Mouse (Mus musculus): ENCODE results near the gene Pifo. TPM values are rescaled to one million over a fixed set of nuclear protein-coding genes. Genes with fewer than 3 reads are reported as not detected.
"Not testable (repeated sequence)": the region's sequence is repeated elsewhere in the genome, so short reads cannot be mapped to it uniquely, and the experiment has no call there.

Gene Pifo
- total RNA-seq (2018; cell fraction: chromatin; rRNA removed): not detected
- not detected for total RNA-seq (2018; cell fraction: cytosol; rRNA removed)
- total RNA-seq (2018; cell fraction: nucleus; rRNA removed): not detected
- not detected in 3 replicates for polyA plus RNA-seq (2018)

GRCm38 (mm10) chr3:106014546-106014945, at the start of gene Pifo:
Pifo (minus strand) TSS chr3:106014646.
- Histone ChIP-seq H3K36me3 (ENCODE audit: inconsistent target) (no peaks in the 10 kb centered on the region), H3K79me2 (ENCODE audit: inconsistent target) (no peaks in the 10 kb centered on the region), H3K4me3 (ENCODE audit: inconsistent target) (no peak within 1 kb of the TSS), H3K27ac (no peak within 1 kb of the TSS)
- 79% methylated on average over 2 of the region's 2 CpGs for WGBS (ENCODE audit: missing documents)

GRCm38 (mm10) chr3:106057966-106058365, 43.5 kb upstream of the Pifo start:
- Histone ChIP-seq H3K36me3 (ENCODE audit: inconsistent target) (no peaks in the 10 kb centered on the region), H3K79me2 (ENCODE audit: inconsistent target) (no peaks in the 10 kb centered on the region), H3K27ac (no peak overlapping the region), H3K4me3 (ENCODE audit: inconsistent target) (no peak overlapping the region)
- 91% methylated on average over 3 of the region's 3 CpGs for WGBS (ENCODE audit: missing documents)

DNA sequence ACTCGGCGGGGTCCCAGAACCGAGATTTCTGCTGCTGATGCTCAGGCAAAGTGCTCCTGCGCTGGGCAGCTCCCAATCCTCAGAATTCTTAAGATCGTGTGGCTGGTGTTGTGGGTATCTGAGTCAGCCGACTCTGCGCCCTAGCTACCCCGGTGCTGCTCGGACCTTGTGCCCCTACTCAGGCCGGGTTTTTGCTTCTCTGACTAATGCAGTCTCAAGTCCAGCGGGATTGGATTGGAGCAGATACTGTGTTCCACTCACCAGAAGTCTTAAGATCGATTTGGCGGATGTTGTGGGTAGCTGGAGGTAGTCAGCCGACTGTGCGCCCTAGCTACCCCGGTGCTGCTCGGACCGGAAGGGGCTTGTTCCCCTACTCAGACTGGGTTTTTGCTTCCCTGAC, 37.5 kb upstream of the Pifo start:
- Histone ChIP-seq H3K79me2 (ENCODE audit: inconsistent target) (no peaks in the 10 kb centered on the region), H3K36me3 (ENCODE audit: inconsistent target) (no peaks in the 10 kb centered on the region), H3K27ac (no peak overlapping the region), H3K4me3 (ENCODE audit: inconsistent target) (no peak overlapping the region)
- WGBS (ENCODE audit: missing documents): 88% methylated on average over 18 of the region's 18 CpGs

DNA sequence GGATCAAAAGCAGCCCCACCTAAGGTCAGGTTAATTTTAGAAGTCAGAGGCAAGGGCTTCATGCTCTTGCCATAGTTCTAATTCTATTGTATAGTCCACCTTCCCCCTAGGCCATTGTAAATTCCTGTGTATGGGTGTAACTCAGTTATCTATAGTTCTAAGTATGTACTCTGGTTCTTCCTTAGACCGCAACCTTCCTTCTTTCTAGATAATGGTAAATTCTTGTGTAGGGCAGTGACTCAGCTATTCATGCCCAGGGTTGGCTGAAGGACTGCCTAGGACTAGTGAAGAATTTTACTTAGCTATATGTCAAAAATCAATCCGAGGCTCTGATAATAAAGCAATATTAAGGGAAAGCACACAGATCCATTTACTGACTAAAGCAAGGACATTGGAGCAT, 25.9 kb upstream of the Pifo start:
- 100% methylated on average over 2 of the region's 2 CpGs for WGBS (ENCODE audit: missing documents)
- H3K79me2 ChIP-seq (ENCODE audit: inconsistent target): no peaks in the 10 kb centered on the region
- no peak overlapping the region for H3K4me3 ChIP-seq (ENCODE audit: inconsistent target)
- H3K36me3 ChIP-seq (ENCODE audit: inconsistent target): no peaks in the 10 kb centered on the region
- H3K27ac ChIP-seq: no peak overlapping the region

DNA sequence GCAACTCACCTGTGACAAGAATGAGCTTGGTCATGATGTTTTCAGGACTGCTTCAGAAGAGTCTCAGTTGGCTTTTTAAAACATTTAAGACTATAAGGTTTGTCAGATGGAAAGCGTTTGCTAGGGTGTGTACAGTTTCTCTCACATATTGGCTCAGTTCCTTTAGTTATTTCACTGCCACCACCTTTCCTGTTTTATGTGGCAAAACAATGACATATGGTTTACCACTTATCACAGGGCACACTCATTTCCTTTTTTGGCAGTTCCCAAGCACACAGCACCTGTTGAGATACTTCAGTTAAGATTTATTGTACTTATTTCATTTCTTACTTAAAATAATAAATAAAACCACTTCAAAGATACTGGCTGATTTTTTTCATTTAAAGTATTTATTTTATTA, 18.3 kb upstream of the Pifo start, which contains the start of gene Chil5:
Gene Chil5 (minus strand): TSS at position 34 of the 400 bp plus-strand sequence.
- Histone ChIP-seq H3K36me3 (ENCODE audit: inconsistent target) (no peaks in the 10 kb centered on the region), H3K27ac (no peak within 1 kb of the TSS), H3K79me2 (ENCODE audit: inconsistent target) (no peaks in the 10 kb centered on the region), H3K4me3 (ENCODE audit: inconsistent target) (no peak within 1 kb of the TSS)
- 0% methylated on average over 1 of the region's 1 CpGs for WGBS (ENCODE audit: missing documents)

GRCm38 (mm10) chr3:106024135-106024534, 9.7 kb upstream of the Pifo start:
- 81% methylated on average over 2 of the region's 2 CpGs for WGBS (ENCODE audit: missing documents)
- Histone ChIP-seq H3K27ac (no peak overlapping the region), H3K36me3 (ENCODE audit: inconsistent target) (no peaks in the 10 kb centered on the region), H3K79me2 (ENCODE audit: inconsistent target) (no peaks in the 10 kb centered on the region), H3K4me3 (ENCODE audit: inconsistent target) (no peak overlapping the region)

GRCm38 (mm10) chr3:106021840-106022239, 7.4 kb upstream of the Pifo start:
- H3K27ac ChIP-seq: no peak overlapping the region
- no peak overlapping the region for H3K4me3 ChIP-seq (ENCODE audit: inconsistent target)
- H3K79me2 ChIP-seq (ENCODE audit: inconsistent target): no peaks in the 10 kb centered on the region
- H3K36me3 ChIP-seq (ENCODE audit: inconsistent target): no peaks in the 10 kb centered on the region

GRCm38 (mm10) chr3:106003360-106003759, 11.1 kb downstream of the Pifo start:
- H3K27ac ChIP-seq; H3K79me2 ChIP-seq (ENCODE audit: inconsistent target); H3K36me3 ChIP-seq (ENCODE audit: inconsistent target): not testable (repeated sequence)
- H3K4me3 ChIP-seq (ENCODE audit: inconsistent target): peak overlapping the region; percentile 17; the same call in 1 of the 2 replicates
- 45% methylated on average over 4 of the region's 10 CpGs for WGBS (ENCODE audit: missing documents)

DNA sequence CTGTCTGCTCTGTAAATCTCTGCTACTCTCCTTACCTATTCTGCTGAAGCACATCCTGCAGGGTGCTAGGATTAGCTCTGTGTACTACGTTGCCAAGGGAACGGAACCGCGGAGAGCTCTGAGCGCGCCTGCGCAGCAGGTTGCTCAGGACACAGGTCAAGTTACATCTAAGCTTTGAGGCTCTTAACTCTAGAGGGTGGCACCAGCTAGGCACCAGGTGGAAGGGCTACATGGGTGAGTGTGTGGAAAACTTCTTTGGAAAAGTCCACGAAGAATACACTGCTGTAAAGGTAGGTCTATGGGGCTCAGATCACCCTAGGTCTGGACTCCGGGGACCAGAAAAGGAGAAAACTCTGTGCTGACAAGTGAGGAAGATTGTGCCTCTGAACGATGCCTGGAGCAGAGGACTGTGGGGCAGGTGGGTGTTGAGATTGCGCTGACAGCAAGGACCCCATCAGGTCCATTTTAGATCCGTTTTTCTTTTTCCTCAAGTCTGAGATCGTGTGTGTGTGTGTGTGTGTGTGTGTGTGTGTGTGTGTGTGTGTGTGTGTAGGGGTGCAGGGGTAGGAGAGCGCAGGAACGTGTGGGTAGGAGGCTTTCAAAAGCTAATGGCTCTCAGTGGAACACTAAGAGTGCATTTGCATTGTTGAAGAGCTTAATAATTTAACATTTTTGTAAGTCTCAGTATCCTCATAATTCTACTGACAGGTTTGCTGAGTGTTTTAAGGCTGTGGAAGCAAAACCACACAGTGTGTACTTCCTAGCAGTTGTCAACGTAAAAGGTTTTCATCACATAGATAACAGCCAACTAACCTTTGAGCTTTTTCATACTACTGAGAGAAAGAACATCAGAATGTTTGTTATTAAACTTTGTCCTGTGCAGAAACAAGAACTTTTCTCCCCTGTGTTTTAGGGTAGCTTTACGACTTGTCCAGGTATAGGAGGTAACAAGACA, 12.8 kb downstream of the Pifo start:
- no peak overlapping the region for H3K27ac ChIP-seq

DNA sequence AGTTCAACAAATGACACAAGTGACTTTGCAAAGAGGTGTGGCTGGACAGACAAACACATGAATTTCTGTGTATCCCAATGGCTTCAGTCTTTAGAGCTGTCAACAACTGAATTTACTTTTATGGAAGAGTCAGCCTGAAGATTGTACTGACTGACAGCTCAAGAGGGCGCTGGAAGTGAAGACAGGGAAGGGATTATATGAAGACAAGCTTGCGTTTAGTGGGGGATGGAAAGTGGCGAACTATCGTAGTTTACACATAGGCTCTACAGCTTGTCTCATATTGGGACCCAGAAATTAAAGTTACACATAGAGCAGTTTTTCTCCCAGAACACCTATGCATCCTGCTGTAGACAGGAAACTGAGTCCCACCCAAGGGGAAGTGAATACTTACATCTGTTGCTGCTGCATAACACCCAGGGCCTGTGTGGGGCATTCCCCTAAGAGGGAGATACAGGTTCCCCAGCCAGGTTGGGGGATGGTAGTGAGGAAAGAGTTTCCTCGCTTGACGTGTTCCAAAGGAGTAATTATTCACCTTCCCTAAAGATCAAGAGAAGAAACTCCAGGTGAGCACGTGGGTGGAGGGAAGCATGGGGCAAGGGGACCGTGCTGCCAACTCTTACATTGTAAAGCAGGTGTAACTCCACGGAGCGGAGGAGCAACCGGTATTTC, 13.6 kb downstream of the Pifo start:
- H3K36me3 ChIP-seq (ENCODE audit: inconsistent target): no peaks in the 10 kb centered on the region
- no peak overlapping the region for H3K4me3 ChIP-seq (ENCODE audit: inconsistent target)
- no peak overlapping the region for H3K27ac ChIP-seq
- 35% methylated on average over 11 of the region's 11 CpGs for WGBS (ENCODE audit: missing documents)
- no peaks in the 10 kb centered on the region for H3K79me2 ChIP-seq (ENCODE audit: inconsistent target)

More for the DNA sequence above, 12.8 kb downstream of the Pifo start:
- Histone ChIP-seq H3K4me3 (ENCODE audit: inconsistent target) (no peak overlapping the region), H3K79me2 (ENCODE audit: inconsistent target) (no peaks in the 10 kb centered on the region), H3K36me3 (ENCODE audit: inconsistent target) (no peaks in the 10 kb centered on the region)
- WGBS (ENCODE audit: missing documents): 10% methylated on average over 14 of the region's 17 CpGs

DNA sequence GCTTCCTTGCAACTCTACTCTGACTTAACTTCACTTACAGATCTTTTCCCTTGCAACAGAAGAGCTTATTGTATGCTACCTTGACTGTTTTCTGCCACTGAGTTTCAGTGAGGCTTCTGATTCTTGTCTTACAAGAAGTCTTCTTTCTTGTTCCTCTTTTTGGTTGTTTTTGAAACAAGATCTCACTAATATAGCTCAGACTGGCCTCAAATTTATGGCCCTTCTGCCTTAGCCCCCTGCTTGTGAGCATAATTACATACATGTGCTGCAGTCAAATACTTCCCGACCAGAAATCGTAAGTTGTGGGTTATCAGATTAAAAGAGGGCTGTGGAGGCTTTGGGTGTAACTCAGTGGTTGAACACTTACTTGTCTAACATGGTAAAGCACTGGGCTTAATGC, 19.7 kb downstream of the Pifo start:
- no peaks in the 10 kb centered on the region for H3K79me2 ChIP-seq (ENCODE audit: inconsistent target)

DNA sequence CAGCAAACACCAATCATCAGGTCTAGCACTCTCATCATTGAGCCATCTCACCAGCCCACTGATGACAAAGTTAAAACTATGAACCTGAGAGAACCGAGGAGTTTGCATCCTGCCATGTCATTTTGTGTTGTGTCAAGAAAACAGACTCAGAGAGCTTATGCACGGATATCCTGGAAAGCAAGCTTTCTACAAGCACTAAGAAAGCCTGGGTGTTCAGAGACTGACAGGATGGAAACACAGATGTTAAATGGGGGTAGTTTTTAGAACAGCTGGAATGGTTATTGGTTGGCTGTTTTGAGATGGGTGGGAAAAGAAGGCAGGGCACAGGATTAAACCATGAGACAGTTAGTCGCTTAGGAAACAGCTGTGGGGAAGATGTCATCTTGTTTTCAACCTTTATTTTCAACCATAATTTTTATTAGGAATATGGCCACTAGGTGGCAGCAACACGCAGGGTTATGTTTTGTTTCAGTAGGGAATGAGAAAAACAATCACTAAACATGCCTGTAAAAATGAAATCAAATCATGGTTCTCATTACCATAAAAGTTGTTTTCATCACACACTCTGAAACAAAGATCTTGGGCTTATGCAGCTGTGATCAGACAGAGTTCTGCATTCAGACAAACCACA, 22.7 kb downstream of the Pifo start:
- Histone ChIP-seq H3K79me2 (ENCODE audit: inconsistent target) (no peaks in the 10 kb centered on the region), H3K4me3 (ENCODE audit: inconsistent target) (no peak overlapping the region), H3K36me3 (ENCODE audit: inconsistent target) (no peaks in the 10 kb centered on the region), H3K27ac (no peak overlapping the region)
- 13% methylated on average over 4 of the region's 4 CpGs for WGBS (ENCODE audit: missing documents)

More for the DNA sequence above, 19.7 kb downstream of the Pifo start:
- no peaks in the 10 kb centered on the region for H3K36me3 ChIP-seq (ENCODE audit: inconsistent target)
- H3K27ac ChIP-seq: no peak overlapping the region
- WGBS (ENCODE audit: missing documents): 4% methylated on average over 2 of the region's 2 CpGs
- H3K4me3 ChIP-seq (ENCODE audit: inconsistent target): no peak overlapping the region

- not testable (repeated sequence) for H3K36me3 ChIP-seq (ENCODE audit: inconsistent target); H3K79me2 ChIP-seq (ENCODE audit: inconsistent target); H3K27ac ChIP-seq; H3K4me3 ChIP-seq (ENCODE audit: inconsistent target)
- WGBS (ENCODE audit: missing documents): 91% methylated on average over 5 of the region's 5 CpGs
Observed at GRCm38 (mm10) chr3:105989611-105990010, 24.8 kb downstream of the Pifo start.

- H3K79me2 ChIP-seq (ENCODE audit: inconsistent target): no peaks in the 10 kb centered on the region
- 47% methylated on average over 2 of the region's 2 CpGs for WGBS (ENCODE audit: missing documents)
- H3K36me3 ChIP-seq (ENCODE audit: inconsistent target): 0 out of 2 replicates have a peak, but pooled peaks cover 2% of the 10 kb centered on the region
- no peak overlapping the region for H3K4me3 ChIP-seq (ENCODE audit: inconsistent target)
- H3K27ac ChIP-seq: no peak overlapping the region
Observed at GRCm38 (mm10) chr3:105974174-105974573, 40.3 kb downstream of the Pifo start.

All from macrophage (primary cell).